In the genomic region with DNA sequence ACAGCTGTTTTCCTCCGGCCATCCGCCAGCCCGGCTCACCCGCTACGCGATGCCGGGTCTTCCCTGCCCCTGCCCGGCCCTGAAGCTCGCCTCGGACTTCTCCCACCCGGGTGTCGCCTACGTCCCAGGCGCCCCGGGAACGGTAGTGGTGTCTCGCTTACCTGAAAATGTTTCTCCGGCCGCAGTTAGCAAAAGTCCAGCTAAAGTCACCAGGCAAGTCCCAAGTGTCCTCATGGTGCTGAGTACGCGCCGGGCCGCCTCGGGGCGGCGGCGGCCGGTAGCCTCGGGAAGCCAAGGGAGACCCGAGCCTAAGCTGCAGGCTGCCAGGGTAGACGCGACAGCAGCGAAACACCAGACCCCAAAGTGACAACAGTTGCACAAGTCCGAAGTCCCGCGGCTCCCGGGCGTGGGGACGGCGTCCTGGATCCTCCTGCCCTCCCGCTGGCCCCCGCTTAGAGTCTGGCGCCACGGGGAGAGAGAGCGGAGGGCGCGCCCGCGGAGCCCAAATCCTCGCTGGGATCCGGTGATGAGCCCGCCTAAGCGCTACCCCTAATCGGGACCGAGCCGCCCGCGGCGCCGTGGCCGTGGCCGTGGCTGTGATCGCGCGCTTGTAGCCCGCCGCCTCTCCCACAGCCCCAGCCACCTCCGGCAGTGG, we compare ENCODE assay signal across 8 mouse cellular contexts. TPM values are rescaled to one million over a fixed set of nuclear protein-coding genes. Genes with fewer than 3 reads are reported as not detected.
DNase-seq lines count a peak whose midpoint lies in the region; ATAC-seq lines count a peak whose summit lies in the region.

No protein-coding gene starts in this region.

- H3K4me3 ChIP-seq in erythroblast, embryonic 14.5 days (replicated peaks): peak overlapping the region; percentile 40
- peak overlapping the region; percentile 66 for H3K4me3 ChIP-seq in forebrain, embryonic 11.5 days (ENCODE audit: low read depth, low read length)
- H3K4me3 ChIP-seq in hindbrain, embryonic 12.5 days: peak overlapping the region; percentile 53
- peak overlapping the region; percentile 55 for H3K4me3 ChIP-seq in liver, embryonic 12.5 days

- peak overlapping the region; percentile 94 for H3K4me2 ChIP-seq in forebrain, embryonic 11.5 days (ENCODE audit: low read depth, low read length, severe bottlenecking)
- H3K4me2 ChIP-seq in hindbrain, embryonic 12.5 days (replicated peaks): peak overlapping the region; percentile 61
- peak overlapping the region; percentile 72 for H3K4me2 ChIP-seq in liver, embryonic 12.5 days

- peaks cover 47% of the 10 kb centered on the region for H3K27me3 ChIP-seq in erythroblast, embryonic 14.5 days (ENCODE audit: control insufficient read depth)
- peaks cover 8% of the 10 kb centered on the region; the same call in 1 of the 2 replicates for H3K27me3 ChIP-seq in forebrain, embryonic 11.5 days (ENCODE audit: control insufficient read depth, insufficient read depth, low read length)
- peaks cover 27% of the 10 kb centered on the region for H3K27me3 ChIP-seq in hindbrain, embryonic 12.5 days
- peaks cover 55% of the 10 kb centered on the region for H3K27me3 ChIP-seq in liver, embryonic 12.5 days (replicated peaks)

- WGBS in forebrain, embryonic 11.5 days: under 1% methylated on average over 68 of the region's 68 CpGs
- under 1% methylated on average over 67 of the region's 68 CpGs for WGBS in hindbrain, embryonic 12.5 days
- WGBS in liver, embryonic 12.5 days (ENCODE audit: insufficient replicate concordance): under 1% methylated on average over 68 of the region's 68 CpGs

- H3K27ac ChIP-seq in forebrain, embryonic 11.5 days (ENCODE audit: low read depth, low read length): no peak overlapping the region
- peak overlapping the region; percentile 53 for H3K27ac ChIP-seq in hindbrain, embryonic 12.5 days
- no peak overlapping the region for H3K27ac ChIP-seq in liver, embryonic 12.5 days

- H3K36me3 ChIP-seq in erythroblast, embryonic 14.5 days (ENCODE audit: control insufficient read depth): no peaks in the 10 kb centered on the region
- no peaks in the 10 kb centered on the region for H3K36me3 ChIP-seq in forebrain, embryonic 11.5 days (ENCODE audit: control insufficient read depth, insufficient read depth, low read length)
- no peaks in the 10 kb centered on the region for H3K36me3 ChIP-seq in hindbrain, embryonic 12.5 days
- no peaks in the 10 kb centered on the region for H3K36me3 ChIP-seq in liver, embryonic 12.5 days

- no peak for ATAC-seq in erythroblast, adult 5-6 weeks (replicated peaks; ENCODE audit: low FRiP score, poor library complexity, severe bottlenecking)
- ATAC-seq in forebrain, embryonic 11.5 days (replicated peaks; ENCODE audit: low FRiP score): peak; percentile 57
- ATAC-seq in hindbrain, embryonic 12.5 days (ENCODE audit: low FRiP score): peak; percentile 74
- peak; percentile 27; the same call in 1 of the 2 replicates for ATAC-seq in liver, embryonic 12.5 days

- H3K4me1 ChIP-seq in erythroblast, embryonic 14.5 days (ENCODE audit: control insufficient read depth): no peaks in the 10 kb centered on the region
- H3K4me1 ChIP-seq in forebrain, embryonic 11.5 days (replicated peaks; ENCODE audit: control insufficient read depth, insufficient read depth, low read length): peaks cover 4% of the 10 kb centered on the region; the same call in 1 of the 2 replicates
- peaks cover 18% of the 10 kb centered on the region for H3K4me1 ChIP-seq in hindbrain, embryonic 12.5 days
- no peaks in the 10 kb centered on the region for H3K4me1 ChIP-seq in liver, embryonic 12.5 days

- peak; percentile 77 for DNase-seq in Muller cell, postnatal 12 days (ENCODE audit: inconsistent ontology term)
- DNase-seq in forebrain, embryonic 11.5 days (ENCODE audit: low spot score): no peak
- peak; percentile 0 to 8 for DNase-seq in natural killer cell, adult 2 months (ENCODE audit: low spot score in 2 of 2)
- no peak for DNase-seq in MN1 (ENCODE audit: low spot score)

- H3K9me3 ChIP-seq in erythroblast, embryonic 14.5 days (ENCODE audit: control insufficient read depth, low read length): peaks cover 3% of the 10 kb centered on the region; the same call in 1 of the 2 replicates
- H3K9me3 ChIP-seq in forebrain, embryonic 11.5 days (ENCODE audit: control insufficient read depth, low read length): no peaks in the 10 kb centered on the region
- H3K9me3 ChIP-seq in hindbrain, embryonic 12.5 days (replicated peaks): no peaks in the 10 kb centered on the region
- no peaks in the 10 kb centered on the region for H3K9me3 ChIP-seq in liver, embryonic 12.5 days (replicated peaks)

- peak overlapping the region; percentile 76 for H3K9ac ChIP-seq in forebrain, embryonic 11.5 days (ENCODE audit: low read length)
- H3K9ac ChIP-seq in hindbrain, embryonic 12.5 days: peak overlapping the region; percentile 70
- peak overlapping the region; percentile 39; the same call in 1 of the 2 replicates for H3K9ac ChIP-seq in liver, embryonic 12.5 days

RNA-seq across cellular contexts. Expression of a gene that starts 0.3 kb away (rescaled TPM):
- polyA plus RNA-seq in erythroblast, embryonic 14.5 days (2012): not detected in 2 replicates
- 0.19 and 0.42 TPM in 2 replicates for total RNA-seq in erythroblast, adult 5-6 weeks (2015; ENCODE audit: low replicate concordance)
- 0.60 and 0.84 TPM in 2 replicates for total RNA-seq in erythroblast, adult 5-6 weeks (2017; ENCODE audit: low replicate concordance)
- 11.7 and 13.4 TPM in 2 replicates for polyA plus RNA-seq in forebrain, embryonic 11.5 days (2014; fragmentation: Nextera tagmentation; extraction: Ambion mirVana)
- 16.5 and 17.3 TPM in 2 replicates for polyA plus RNA-seq in hindbrain, embryonic 12.5 days (2016; fragmentation: Nextera tagmentation; extraction: Ambion mirVana)
- polyA plus RNA-seq in liver, embryonic 12.5 days (2016; fragmentation: Nextera tagmentation; extraction: Ambion mirVana): 2.5 and 2.6 TPM in 2 replicates

Comparison
In these comparisons a context has a peak if more than half of its experiments do, and no peak if none do; other contexts are left out.
1. DNase-seq: peak in Muller cell, postnatal 12 days (single experiment) and natural killer cell, adult 2 months (2 of 2); none in forebrain, embryonic 11.5 days (single experiment) and MN1 (single experiment).
2. Peak in every context shown above with its lines, with median percentiles within 50 percentile points of each other: H3K4me3 ChIP-seq, H3K4me2 ChIP-seq and H3K9ac ChIP-seq.